Mouse (Mus musculus): ENCODE results near the gene Lmo7. TPM values are rescaled to one million over a fixed set of nuclear protein-coding genes. Genes with fewer than 3 reads are reported as not detected.

The Lmo7 gene
- polyA plus RNA-seq, 1 experiment, result not detected

DNA sequence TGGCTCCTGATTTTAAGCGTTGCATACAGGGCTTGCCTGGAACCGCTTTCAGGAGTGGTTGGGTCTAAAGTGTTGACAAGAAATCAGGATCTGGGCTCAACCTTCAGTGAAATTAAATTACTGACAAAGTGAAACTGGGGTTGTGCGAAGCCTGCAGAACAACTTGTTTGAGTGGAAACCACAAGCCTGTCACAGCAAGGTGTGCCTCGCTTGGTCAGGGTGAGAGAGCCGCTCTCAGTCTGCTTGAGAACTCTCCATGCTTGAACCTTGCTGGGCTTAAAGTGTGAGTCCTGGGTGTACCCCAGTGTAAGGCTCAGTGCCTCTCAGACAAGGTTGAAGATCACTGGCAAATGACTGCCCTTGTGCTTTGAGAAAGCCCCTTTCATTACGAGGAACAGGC, 112.8 kb downstream of the Lmo7 start:
- TF ChIP-seq GATA1 (IDR thresholded peaks at IDR 0.05; ENCODE audit: low read length), result no peak

DNA sequence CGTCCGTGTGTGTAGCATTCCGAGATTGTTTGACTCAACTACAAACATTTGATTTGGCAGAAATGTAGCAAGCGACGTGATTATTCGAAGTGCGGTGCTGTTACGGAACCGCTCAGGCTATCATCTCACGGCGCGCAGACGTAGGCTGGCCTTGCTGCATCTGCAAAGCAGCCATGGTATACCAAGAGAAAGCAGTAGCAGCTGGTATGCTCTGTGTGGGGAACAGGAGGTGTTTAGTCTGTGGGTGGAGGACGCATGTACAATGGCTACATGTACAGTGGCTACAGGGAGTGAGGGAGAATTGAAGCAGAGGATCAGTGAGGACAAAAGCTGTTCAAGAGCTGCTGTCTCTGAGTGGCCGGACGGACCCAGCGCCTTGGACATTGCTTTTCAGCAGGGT, 113.7 kb downstream of the Lmo7 start:
- no peak for TF ChIP-seq GATA1 (IDR thresholded peaks at IDR 0.05; ENCODE audit: low read length)

DNA sequence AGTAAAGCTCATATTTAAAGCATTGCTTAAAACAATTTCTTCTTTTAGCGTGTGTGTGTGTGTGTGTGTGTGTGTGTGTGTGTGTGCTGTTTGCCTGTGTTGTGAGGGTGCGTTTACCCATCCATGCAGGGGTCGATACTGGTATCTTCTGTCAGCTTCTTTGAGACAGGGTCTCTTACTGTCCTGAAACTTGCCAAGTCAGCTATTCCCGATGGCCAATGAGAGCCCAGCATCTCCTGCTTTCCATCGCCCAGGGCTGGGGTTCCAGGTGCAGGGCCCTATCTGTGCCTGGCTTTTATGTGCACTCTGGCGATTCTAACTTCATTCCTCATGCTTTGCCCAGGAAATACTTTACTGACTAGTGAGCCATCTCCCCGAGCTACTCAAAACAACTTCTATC, 114.7 kb downstream of the Lmo7 start:
- no peak for TF ChIP-seq GATA1 (IDR thresholded peaks at IDR 0.05; ENCODE audit: low read length)

DNA sequence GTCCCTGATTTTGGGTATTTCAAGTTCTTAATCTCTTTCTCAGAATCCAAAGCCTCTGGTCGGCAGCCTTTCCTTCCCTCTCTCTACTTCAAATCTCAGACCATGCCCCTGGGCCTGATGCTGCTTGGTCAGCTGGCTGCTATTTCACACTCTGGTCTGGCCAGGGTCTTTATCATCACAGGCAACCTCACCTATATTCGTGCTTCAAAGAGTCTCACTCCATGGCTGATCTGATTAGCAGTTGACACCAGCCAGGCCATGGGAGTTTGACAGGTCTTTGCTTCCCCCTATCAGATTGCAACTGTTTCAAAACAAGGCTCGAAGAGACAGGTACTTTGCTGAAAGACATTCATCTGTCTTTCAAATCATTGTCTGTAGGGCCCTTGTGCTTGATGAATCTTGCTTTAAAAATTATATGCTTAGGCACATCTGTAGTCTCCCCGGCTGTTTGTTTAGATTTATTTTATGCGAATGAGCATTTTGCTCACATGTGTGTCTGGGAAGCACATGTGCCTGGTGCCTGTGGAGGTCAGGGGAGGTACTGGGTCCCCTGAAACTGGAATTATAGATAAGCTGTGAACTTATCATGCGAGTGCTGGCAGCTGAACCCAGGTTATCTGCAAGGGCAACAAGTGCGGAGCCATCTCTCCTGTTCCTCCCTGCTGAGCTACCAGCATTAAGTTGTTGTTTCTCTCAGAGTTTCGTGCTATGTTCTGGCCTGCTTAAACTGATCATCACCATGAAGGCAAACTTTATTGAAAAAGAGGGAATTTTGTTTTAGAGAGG, 116.5 kb downstream of the Lmo7 start:
- no peak for TF ChIP-seq GATA1 (IDR thresholded peaks at IDR 0.05; ENCODE audit: low read length)

DNA sequence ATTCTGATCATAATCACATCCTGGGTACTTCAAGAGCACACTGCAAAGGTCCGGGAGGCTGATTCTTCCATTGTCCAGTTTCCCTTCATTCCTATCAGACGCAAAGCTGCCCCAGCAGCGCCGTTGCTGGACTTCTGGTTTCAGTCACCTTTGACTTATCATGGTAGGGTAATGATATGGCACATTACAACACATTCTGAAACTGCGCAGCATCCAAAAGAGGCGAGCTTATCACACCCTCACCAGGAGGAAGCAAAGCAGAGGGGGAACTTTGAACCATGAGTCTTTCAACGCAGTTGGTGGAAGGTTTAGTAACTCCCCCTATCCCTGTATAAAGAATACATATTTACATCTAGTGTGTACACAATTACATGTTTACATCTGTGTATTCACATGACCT, 117.8 kb downstream of the Lmo7 start:
- TF ChIP-seq GATA1 (IDR thresholded peaks at IDR 0.05; ENCODE audit: low read length), result no peak

DNA sequence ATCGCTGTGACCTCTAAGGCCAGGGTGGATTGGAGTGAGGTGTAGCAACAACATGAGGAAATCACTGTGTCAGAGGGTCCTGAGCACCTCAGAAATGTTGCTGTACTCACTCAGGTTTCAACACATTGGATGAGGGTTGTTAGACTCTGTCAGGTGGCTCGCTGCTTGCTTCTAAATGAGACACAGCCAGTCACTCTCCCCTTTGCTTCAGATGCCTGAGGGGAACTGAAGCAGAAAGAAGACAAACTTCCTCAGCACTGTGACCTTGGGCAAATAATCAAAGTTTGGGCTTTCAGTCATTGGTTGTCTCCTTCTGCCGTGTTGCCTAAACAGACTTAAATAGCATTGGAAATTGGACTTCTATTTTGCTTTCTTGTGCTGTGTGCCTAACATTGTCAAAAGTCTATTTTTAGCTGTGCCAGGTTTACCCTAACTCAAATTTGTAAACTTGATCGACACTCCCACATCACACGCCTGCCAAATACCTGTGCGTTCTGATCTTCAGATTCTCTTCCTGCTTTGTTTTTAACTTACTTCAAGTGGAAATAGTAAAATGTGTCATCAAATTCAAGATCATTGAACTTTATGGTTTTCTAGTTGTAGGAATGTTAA, 122.9 kb downstream of the Lmo7 start:
- TF ChIP-seq GATA1 (IDR thresholded peaks at IDR 0.05; ENCODE audit: low read length), result no peak

DNA sequence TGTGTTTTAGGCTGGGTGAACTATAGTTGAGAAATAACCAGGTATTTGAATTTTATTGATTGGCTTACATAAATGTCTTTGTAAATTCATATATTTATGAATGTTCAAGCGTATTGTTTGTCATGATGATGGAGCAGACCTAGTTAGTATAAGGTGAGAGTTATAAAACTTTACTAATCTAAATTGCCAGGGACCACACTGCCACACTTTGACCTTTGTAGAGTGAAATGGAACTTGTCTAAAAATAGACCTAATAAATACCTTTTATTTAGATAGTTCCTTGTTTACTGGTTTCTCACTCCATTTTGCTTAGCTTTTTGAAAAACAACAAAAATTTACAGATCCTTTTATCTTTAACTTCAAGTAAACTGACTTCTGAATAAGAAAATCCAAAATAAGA, 123.5 kb downstream of the Lmo7 start:
- no peak for TF ChIP-seq GATA1 (IDR thresholded peaks at IDR 0.05; ENCODE audit: low read length)

DNA sequence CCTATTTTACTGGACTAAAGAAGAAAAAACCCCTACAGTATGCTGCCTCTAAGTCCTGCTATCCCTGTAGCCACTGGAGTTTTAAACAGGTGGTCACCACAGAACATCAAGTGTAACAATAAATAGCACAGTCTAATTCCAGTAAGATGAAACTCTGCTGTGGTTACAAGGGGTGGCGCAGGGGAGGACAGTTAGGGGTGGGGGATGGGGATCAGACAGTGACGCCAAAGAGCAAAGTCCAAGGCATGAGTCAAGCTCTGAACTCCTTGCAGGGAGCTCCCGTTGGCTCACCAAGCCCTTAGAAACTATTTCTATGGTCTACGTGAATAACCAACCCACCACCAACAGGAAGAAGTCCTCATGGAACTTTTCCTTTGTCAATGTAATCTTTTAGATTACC, 124.0 kb downstream of the Lmo7 start:
- no peak for TF ChIP-seq GATA1 (IDR thresholded peaks at IDR 0.05; ENCODE audit: low read length)

DNA sequence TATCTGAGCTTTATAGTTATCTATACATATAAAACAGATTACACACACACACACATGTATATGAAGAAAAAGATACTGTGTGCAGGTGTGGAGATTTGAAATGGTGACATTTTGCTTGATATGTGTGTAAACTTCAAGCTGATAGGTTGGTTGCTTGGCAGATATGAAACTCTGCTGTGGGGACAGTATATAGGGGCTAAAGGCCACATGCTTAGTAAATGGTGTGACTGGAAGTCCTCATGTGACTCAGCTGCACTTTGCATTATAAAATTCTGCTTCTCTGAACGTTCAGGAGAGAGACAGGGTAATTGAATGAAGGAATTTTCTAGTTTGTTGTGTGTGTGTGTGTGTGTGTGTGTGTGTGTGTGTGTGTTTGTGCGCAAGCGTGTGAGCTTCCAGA, 124.5 kb downstream of the Lmo7 start:
- TF ChIP-seq GATA1 (IDR thresholded peaks at IDR 0.05; ENCODE audit: low read length), result no peak

DNA sequence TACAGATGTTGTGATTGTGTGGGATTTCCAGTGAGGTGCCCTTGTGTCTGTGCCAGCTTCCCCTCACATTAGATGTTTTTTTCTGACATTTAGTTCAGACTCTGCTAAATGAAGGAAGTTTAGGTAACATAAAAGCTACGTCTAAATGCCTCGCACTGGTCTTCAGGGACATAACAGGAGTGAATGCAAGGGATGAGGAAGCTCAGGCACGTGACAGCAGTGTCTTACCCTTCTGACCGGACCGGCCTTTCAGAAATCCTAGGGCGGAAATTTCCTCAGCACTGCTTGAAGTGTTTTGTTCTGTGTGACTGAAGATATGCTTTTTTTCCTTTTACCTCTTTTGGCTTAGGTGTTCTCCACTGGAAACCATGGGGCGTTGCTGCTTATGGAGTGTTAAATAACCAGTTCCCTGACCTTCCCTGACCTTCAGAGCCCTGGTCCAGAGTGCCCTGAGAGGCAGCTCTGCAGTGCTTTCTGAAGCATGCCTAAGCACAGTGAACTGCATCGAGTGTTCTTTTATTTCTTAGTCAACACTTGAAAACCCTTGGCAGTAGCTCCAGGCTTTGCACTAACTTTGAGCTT, 129.6 kb downstream of the Lmo7 start:
- no peak for TF ChIP-seq GATA1 (IDR thresholded peaks at IDR 0.05; ENCODE audit: low read length)

DNA sequence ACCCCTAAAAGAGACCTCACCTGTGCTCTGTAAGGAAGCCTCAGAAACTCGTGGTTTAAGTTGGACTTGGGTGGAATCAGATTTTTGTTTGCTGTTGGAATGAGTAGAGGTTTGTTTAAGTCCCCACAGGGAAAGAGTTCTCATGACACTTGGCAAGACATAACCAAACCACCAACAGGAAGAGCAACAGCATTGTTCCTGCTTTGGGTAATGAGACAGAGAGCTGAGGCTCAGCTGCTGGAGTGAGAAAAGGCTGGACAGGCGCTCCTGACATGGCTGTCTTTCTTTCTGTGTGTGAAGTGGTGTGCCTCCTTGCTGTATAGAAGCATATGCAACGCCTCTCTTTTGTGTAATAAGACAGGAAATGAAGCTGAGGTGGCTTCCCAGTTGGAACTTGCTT, 132.3 kb downstream of the Lmo7 start:
- TF ChIP-seq GATA1 (IDR thresholded peaks at IDR 0.05; ENCODE audit: low read length), result no peak

DNA sequence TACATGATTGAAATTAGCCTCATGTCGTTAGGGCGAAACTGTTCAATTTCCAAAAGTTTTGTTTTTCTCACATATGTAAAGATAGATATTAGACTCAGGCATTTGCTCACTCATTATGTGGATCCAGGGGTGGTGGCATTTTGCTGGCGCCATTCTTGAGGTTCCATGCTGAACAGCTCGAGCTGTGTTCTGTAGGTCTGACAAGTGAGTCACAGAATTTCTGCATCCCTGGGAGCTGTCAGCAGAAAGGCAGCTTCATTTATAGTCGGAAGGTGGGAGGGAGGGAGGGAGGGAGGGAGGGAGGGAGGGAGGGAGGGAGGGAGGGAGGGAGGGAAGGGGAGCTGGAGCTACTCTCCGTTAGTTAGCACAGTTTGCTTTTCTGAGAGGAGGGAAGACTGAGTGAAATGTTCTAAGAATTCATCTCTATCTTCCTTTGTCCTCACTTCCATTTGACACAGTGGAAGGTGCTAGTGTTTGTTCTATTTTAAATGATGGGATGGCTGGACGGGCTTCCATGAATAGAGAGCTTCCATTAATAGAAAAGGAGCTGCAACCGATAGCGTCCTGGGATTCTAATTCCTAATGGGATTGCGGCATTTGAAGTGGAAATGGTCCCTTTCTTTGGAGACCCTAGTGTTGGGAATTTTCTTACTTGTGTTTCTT, 137.4 kb downstream of the Lmo7 start:
- no peak for TF ChIP-seq GATA1 (IDR thresholded peaks at IDR 0.05; ENCODE audit: low read length)

DNA sequence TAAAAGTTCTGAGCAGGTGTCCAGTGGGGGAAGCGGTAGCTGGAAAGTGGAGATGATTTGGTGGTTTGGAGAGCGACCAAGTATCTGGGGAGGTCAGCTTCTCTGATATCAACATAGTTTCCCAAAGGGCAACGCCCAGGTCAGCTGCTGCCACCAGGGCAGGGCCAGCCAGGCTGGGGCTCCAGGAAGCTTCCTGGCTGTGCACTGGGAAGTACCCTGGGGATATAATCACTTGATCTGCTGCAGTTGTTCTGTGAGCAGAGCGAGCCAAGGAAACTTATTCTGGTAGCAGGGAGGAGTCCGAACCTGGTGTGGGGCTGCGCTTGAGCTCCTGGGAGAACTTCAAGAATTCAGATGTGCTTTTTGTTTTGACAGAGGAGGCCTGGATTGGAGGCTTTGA, 139.4 kb downstream of the Lmo7 start:
- TF ChIP-seq GATA1 (IDR thresholded peaks at IDR 0.05; ENCODE audit: low read length), result no peak

DNA sequence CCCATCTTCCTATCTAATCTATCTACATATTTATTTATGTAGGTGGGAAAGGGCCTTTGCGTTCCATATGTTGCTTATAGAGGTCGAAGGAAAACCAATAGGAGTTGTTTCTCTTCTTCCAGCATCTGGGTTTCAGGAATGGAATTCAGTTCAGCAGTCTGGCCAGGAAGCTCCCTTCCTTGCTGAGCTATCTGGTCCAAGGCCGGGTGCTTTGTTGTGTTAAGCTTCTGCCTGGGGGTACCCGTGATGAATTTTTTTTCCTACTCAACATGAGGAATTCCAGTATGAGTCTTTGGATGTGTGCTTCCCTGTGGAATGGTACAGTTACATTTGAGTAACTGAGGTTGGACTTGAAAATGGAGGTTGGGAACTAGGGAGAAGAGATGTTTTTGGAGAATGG, 139.9 kb downstream of the Lmo7 start:
- TF ChIP-seq GATA1 (IDR thresholded peaks at IDR 0.05; ENCODE audit: low read length), result no peak

DNA sequence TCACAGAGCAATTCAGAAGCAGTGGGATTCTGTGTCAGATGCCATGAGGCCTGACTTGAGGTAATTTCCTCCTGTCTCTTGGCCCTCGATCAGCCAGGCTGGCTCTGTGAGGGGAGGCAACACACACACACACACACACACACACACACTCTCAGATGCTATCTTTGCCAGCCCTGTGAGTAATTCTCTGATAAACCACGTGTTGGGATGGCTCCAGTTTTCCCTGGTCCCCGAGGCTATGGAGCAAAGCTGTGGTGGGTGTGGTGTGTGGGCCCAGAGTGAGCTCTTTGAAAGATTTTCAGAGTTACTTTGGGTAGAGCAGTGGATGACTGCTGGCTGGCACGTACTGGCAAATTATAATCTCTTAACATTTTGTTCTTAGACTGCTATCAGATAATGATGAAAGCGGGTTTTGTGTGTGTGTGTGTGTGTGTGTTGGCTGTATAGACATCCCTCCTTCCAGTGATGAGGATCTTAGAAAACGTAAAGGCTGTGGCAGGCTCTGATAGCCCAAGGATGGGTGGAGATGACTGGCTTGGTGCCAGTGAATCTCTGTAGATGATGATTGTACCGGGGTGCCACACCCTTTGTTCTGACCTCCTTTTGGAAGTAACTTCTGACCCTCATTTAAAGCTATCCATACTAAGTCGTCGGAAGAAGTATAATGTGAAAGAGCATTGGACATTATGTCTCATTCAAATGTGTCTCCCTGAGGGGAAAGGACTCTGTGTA, 140.6 kb downstream of the Lmo7 start:
- TF ChIP-seq GATA1 (IDR thresholded peaks at IDR 0.05; ENCODE audit: low read length), result no peak

DNA sequence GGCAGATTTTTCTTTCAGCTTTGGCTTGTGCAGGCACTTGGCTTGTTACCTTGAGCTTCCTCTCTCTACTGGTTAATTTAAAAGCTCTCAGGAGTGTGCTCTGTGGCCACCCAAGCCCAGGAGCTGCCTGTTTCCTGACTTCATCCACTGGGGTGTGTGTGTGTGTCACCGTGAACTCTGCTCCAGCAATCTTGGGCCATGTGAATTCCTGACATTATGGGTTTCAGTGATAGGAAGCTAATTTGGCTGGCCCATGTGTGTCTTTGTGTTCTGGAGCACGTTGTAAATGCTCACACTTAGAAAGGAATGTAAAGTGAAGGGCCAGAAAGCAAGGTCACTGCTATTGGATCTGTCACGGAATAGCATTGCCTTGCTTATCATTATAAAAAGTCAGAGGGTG, 143.1 kb downstream of the Lmo7 start:
- TF ChIP-seq GATA1 (IDR thresholded peaks at IDR 0.05; ENCODE audit: low read length), result no peak
